Mouse (Mus musculus) bone marrow macrophage, adult 2 months (primary cell): ENCODE results near the gene Nlrp14.

Experiments used
- CTCF ChIP-seq: IDR thresholded peaks from 2 replicates; pipeline ENCODE4 v1.5.1; 2012; ENCODE audit warnings: low read depth, mild to moderate bottlenecking, low read length, moderate library complexity
- POLR2A ChIP-seq: IDR thresholded peaks from 2 replicates; pipeline ENCODE4 v1.6.1; 2012; ENCODE audit warnings: mild to moderate bottlenecking, low read depth, low read length, borderline replicate concordance

GRCm38 (mm10) chr7:107215723-107216122, 48.9 kb downstream of the Nlrp14 start:
- TF ChIP-seq CTCF, result no peak
- TF ChIP-seq POLR2A, result no peak
